9 mouse cellular contexts compared by ENCODE assay signal in genomic region chr9:58216402-58216801, GRCm38 (mm10). TPM values are rescaled to one million over a fixed set of nuclear protein-coding genes. Genes with fewer than 3 reads are reported as not detected.
DNase-seq lines count a peak whose midpoint lies in the region; ATAC-seq and TF ChIP-seq lines count a peak whose summit lies in the region.
"Had no signal": no experiment of that assay in that cellular context is flagged by ENCODE, and none has a peak within 500 bp of the region (broad histone marks: within the 10 kb centered on the region; RNA-seq: fewer than 3 reads in every experiment).

No protein-coding gene starts in this region.

- no peak for TF ChIP-seq POLR2A in ES-Bruce4 (IDR thresholded peaks at IDR 0.05; ENCODE audit: insufficient read depth, low read length)
- TF ChIP-seq POLR2A in bone marrow, adult 2 months (IDR thresholded peaks at IDR 0.05; ENCODE audit: borderline replicate concordance, control insufficient read depth, low read depth, low read length): no peak

- TF ChIP-seq EP300 in ES-Bruce4 (IDR thresholded peaks at IDR 0.05; ENCODE audit: insufficient read depth, low read depth, low read length): no peak
- TF ChIP-seq EP300 in lung, postnatal 0 days (IDR thresholded peaks at IDR 0.05): no peak

- H3K4me2 ChIP-seq in intestine, postnatal 0 days (replicated peaks; ENCODE audit: low read depth): no peak overlapping the region
- no peak overlapping the region for H3K4me2 ChIP-seq in intestine, embryonic 16.5 days (ENCODE audit: low read depth, low read length)
- no peak overlapping the region for H3K4me2 ChIP-seq in hindbrain, embryonic 11.5 days (replicated peaks; ENCODE audit: low read depth, low read length)
- H3K4me2 ChIP-seq in lung, postnatal 0 days (replicated peaks; ENCODE audit: low read depth, low read length): no peak overlapping the region
- H3K4me2 ChIP-seq in stomach, embryonic 14.5 days (replicated peaks; ENCODE audit: low read depth, low read length): no peak overlapping the region
- H3K4me2 ChIP-seq in intestine, embryonic 15.5 days (replicated peaks): no peak overlapping the region
- H3K4me2 ChIP-seq: embryonic facial prominence, embryonic 12.5 days had no signal

- no peak overlapping the region for H3K4me3 ChIP-seq in intestine, postnatal 0 days (ENCODE audit: low read depth, low read length)
- no peak overlapping the region for H3K4me3 ChIP-seq in intestine, embryonic 16.5 days (ENCODE audit: low read length)
- H3K4me3 ChIP-seq in ES-Bruce4 (ENCODE audit: low read depth, low read length): no peak overlapping the region
- H3K4me3 ChIP-seq in bone marrow, adult 2 months (replicated peaks; ENCODE audit: control insufficient read depth, low read depth, low read length): no peak overlapping the region
- H3K4me3 ChIP-seq in hindbrain, embryonic 11.5 days (ENCODE audit: low read depth, low read length): no peak overlapping the region
- H3K4me3 ChIP-seq in lung, postnatal 0 days (ENCODE audit: low read depth, low read length): no peak overlapping the region
- H3K4me3 ChIP-seq in stomach, embryonic 14.5 days (ENCODE audit: low read depth, low read length): no peak overlapping the region
- no peak overlapping the region for H3K4me3 ChIP-seq in intestine, embryonic 15.5 days (replicated peaks)
- H3K4me3 ChIP-seq: embryonic facial prominence, embryonic 12.5 days had no signal

- DNase-seq in hindbrain, embryonic 11.5 days (ENCODE audit: low spot score): peak; percentile 69
- DNase-seq in lung, postnatal 0 days (ENCODE audit: low spot score): no peak

- no peak for ATAC-seq in intestine, postnatal 0 days
- no peak for ATAC-seq in intestine, embryonic 16.5 days
- ATAC-seq in hindbrain, embryonic 11.5 days (ENCODE audit: low FRiP score): no peak
- no peak for ATAC-seq in lung, postnatal 0 days
- ATAC-seq in stomach, embryonic 14.5 days (ENCODE audit: insufficient number of reproducible peaks, insufficient read depth, low FRiP score, low read depth): 0 out of 2 replicates have a peak, but pooled peaks have one; percentile 39
- ATAC-seq in intestine, embryonic 15.5 days: no peak

- no peaks in the 10 kb centered on the region for H3K9me3 ChIP-seq in intestine, postnatal 0 days (ENCODE audit: control insufficient read depth)
- no peaks in the 10 kb centered on the region for H3K9me3 ChIP-seq in intestine, embryonic 16.5 days (ENCODE audit: control insufficient read depth, low read length)
- no peaks in the 10 kb centered on the region for H3K9me3 ChIP-seq in ES-Bruce4 (replicated peaks; ENCODE audit: control insufficient read depth, insufficient read depth, low read length, poor library complexity, severe bottlenecking)
- H3K9me3 ChIP-seq in hindbrain, embryonic 11.5 days (ENCODE audit: control insufficient read depth, low read length): no peaks in the 10 kb centered on the region
- no peaks in the 10 kb centered on the region for H3K9me3 ChIP-seq in lung, postnatal 0 days (ENCODE audit: low read length)
- H3K9me3 ChIP-seq in stomach, embryonic 14.5 days (ENCODE audit: control insufficient read depth, low read depth, low read length): no peaks in the 10 kb centered on the region
- H3K9me3 ChIP-seq in intestine, embryonic 15.5 days: no peaks in the 10 kb centered on the region
- H3K9me3 ChIP-seq: embryonic facial prominence, embryonic 12.5 days had no signal

- no peaks in the 10 kb centered on the region for H3K27me3 ChIP-seq in intestine, postnatal 0 days (replicated peaks; ENCODE audit: control insufficient read depth, insufficient read depth, low read length)
- H3K27me3 ChIP-seq in intestine, embryonic 16.5 days (replicated peaks; ENCODE audit: control insufficient read depth, insufficient read depth, low read length): no peaks in the 10 kb centered on the region
- H3K27me3 ChIP-seq in ES-Bruce4 (ENCODE audit: control insufficient read depth, insufficient read depth, low read length, poor library complexity, severe bottlenecking): no peaks in the 10 kb centered on the region
- H3K27me3 ChIP-seq in hindbrain, embryonic 11.5 days (ENCODE audit: control insufficient read depth, insufficient read depth, low read length): no peaks in the 10 kb centered on the region
- no peaks in the 10 kb centered on the region for H3K27me3 ChIP-seq in lung, postnatal 0 days (replicated peaks; ENCODE audit: insufficient read depth, low read length)
- H3K27me3 ChIP-seq in stomach, embryonic 14.5 days (ENCODE audit: control insufficient read depth, insufficient read depth, low read length): no peaks in the 10 kb centered on the region
- no peaks in the 10 kb centered on the region for H3K27me3 ChIP-seq in intestine, embryonic 15.5 days (replicated peaks)
- H3K27me3 ChIP-seq: embryonic facial prominence, embryonic 12.5 days had no signal

- H3K27ac ChIP-seq in intestine, postnatal 0 days (ENCODE audit: low read depth, low read length): no peak overlapping the region
- H3K27ac ChIP-seq in intestine, embryonic 16.5 days (ENCODE audit: low read length): no peak overlapping the region
- peak overlapping the region; percentile 18; the same call in 1 of the 2 replicates for H3K27ac ChIP-seq in ES-Bruce4 (ENCODE audit: insufficient read depth, low read length)
- H3K27ac ChIP-seq in bone marrow, adult 2 months (ENCODE audit: control insufficient read depth, insufficient read depth, low read depth, low read length, poor library complexity): no peak overlapping the region
- H3K27ac ChIP-seq in hindbrain, embryonic 11.5 days (ENCODE audit: low read depth, low read length): no peak overlapping the region
- H3K27ac ChIP-seq in lung, postnatal 0 days (ENCODE audit: low read length): no peak overlapping the region
- H3K27ac ChIP-seq in stomach, embryonic 14.5 days (ENCODE audit: low read length): no peak overlapping the region
- no peak overlapping the region for H3K27ac ChIP-seq in intestine, embryonic 15.5 days
- H3K27ac ChIP-seq: embryonic facial prominence, embryonic 12.5 days had no signal

- 59% methylated on average over 6 of the region's 6 CpGs for WGBS in intestine, postnatal 0 days
- WGBS in intestine, embryonic 16.5 days: 57% methylated on average over 6 of the region's 6 CpGs
- WGBS in bone marrow, adult 2 months: 67% methylated on average over 6 of the region's 6 CpGs
- 47% methylated on average over 6 of the region's 6 CpGs for WGBS in hindbrain, embryonic 11.5 days
- WGBS in lung, postnatal 0 days: 57% methylated on average over 6 of the region's 6 CpGs
- WGBS in stomach, embryonic 14.5 days: 54% methylated on average over 6 of the region's 6 CpGs
- 60% methylated on average over 6 of the region's 6 CpGs for WGBS in intestine, embryonic 15.5 days

- H3K36me3 ChIP-seq in intestine, postnatal 0 days (ENCODE audit: control insufficient read depth, insufficient read depth): peaks cover 16% of the 10 kb centered on the region; the same call in 1 of the 2 replicates
- H3K36me3 ChIP-seq in intestine, embryonic 16.5 days (ENCODE audit: control insufficient read depth, insufficient read depth, low read length): no peaks in the 10 kb centered on the region
- peaks cover 24% of the 10 kb centered on the region for H3K36me3 ChIP-seq in ES-Bruce4 (ENCODE audit: control insufficient read depth, insufficient read depth, low read length, poor library complexity, severe bottlenecking)
- H3K36me3 ChIP-seq in hindbrain, embryonic 11.5 days (ENCODE audit: control insufficient read depth, insufficient read depth, low read length): no peaks in the 10 kb centered on the region
- peaks cover 2% of the 10 kb centered on the region; the same call in 1 of the 2 replicates for H3K36me3 ChIP-seq in lung, postnatal 0 days (ENCODE audit: insufficient read depth, low read length)
- H3K36me3 ChIP-seq in stomach, embryonic 14.5 days (ENCODE audit: control insufficient read depth, insufficient read depth, low read length): peaks cover 8% of the 10 kb centered on the region; the same call in 1 of the 2 replicates
- H3K36me3 ChIP-seq in intestine, embryonic 15.5 days: 0 out of 2 replicates have a peak, but pooled peaks cover 5% of the 10 kb centered on the region

- H3K9ac ChIP-seq in intestine, postnatal 0 days (ENCODE audit: low read depth, low read length): no peak overlapping the region
- no peak overlapping the region for H3K9ac ChIP-seq in intestine, embryonic 16.5 days (ENCODE audit: low read depth, low read length)
- no peak overlapping the region for H3K9ac ChIP-seq in ES-Bruce4 (ENCODE audit: low read depth, poor library complexity, severe bottlenecking)
- no peak overlapping the region for H3K9ac ChIP-seq in hindbrain, embryonic 11.5 days (ENCODE audit: low read depth, low read length)
- H3K9ac ChIP-seq in lung, postnatal 0 days (replicated peaks; ENCODE audit: low read depth): no peak overlapping the region
- no peak overlapping the region for H3K9ac ChIP-seq in stomach, embryonic 14.5 days (replicated peaks; ENCODE audit: low read depth, low read length)
- no peak overlapping the region for H3K9ac ChIP-seq in intestine, embryonic 15.5 days
- H3K9ac ChIP-seq: embryonic facial prominence, embryonic 12.5 days had no signal

- TF ChIP-seq CTCF in intestine, postnatal 0 days (IDR thresholded peaks at IDR 0.05; ENCODE audit: low read depth): peak; percentile 78
- peak; percentile 90 for TF ChIP-seq CTCF in ES-Bruce4 (IDR thresholded peaks at IDR 0.05; ENCODE audit: low read depth, low read length)
- TF ChIP-seq CTCF in bone marrow, adult 2 months (IDR thresholded peaks at IDR 0.05; ENCODE audit: control insufficient read depth, insufficient read depth, low read length): peak; percentile 69
- peak; percentile 69 for TF ChIP-seq CTCF in lung, postnatal 0 days (IDR thresholded peaks at IDR 0.05)

- no peaks in the 10 kb centered on the region for H3K4me1 ChIP-seq in intestine, postnatal 0 days (replicated peaks; ENCODE audit: control insufficient read depth, insufficient read depth, low read length)
- peaks cover 10% of the 10 kb centered on the region for H3K4me1 ChIP-seq in intestine, embryonic 16.5 days (ENCODE audit: control insufficient read depth, insufficient read depth, low read length)
- peaks cover 18% of the 10 kb centered on the region for H3K4me1 ChIP-seq in ES-Bruce4 (ENCODE audit: control insufficient read depth, insufficient read depth, low read length)
- H3K4me1 ChIP-seq in bone marrow, adult 2 months (ENCODE audit: control insufficient read depth, insufficient read depth, low read length): peaks cover 2% of the 10 kb centered on the region; the same call in 1 of the 2 replicates
- 0 out of 2 replicates have a peak, but pooled peaks cover 2% of the 10 kb centered on the region for H3K4me1 ChIP-seq in hindbrain, embryonic 11.5 days (replicated peaks; ENCODE audit: control insufficient read depth, insufficient read depth, low read length)
- H3K4me1 ChIP-seq in lung, postnatal 0 days (ENCODE audit: insufficient read depth, low read depth, low read length): peaks cover 10% of the 10 kb centered on the region; the same call in 1 of the 2 replicates
- H3K4me1 ChIP-seq in stomach, embryonic 14.5 days (ENCODE audit: control insufficient read depth, insufficient read depth, low read length): no peaks in the 10 kb centered on the region; the same call in 1 of the 2 replicates
- H3K4me1 ChIP-seq in intestine, embryonic 15.5 days (replicated peaks): peaks cover 15% of the 10 kb centered on the region

RNA-seq across cellular contexts. Expression of gene Islr2, which starts 12.3 kb away (rescaled TPM):
- 0.27 and 0.35 TPM in 2 replicates for polyA plus RNA-seq in intestine, postnatal 0 days (2015; fragmentation: Nextera tagmentation; extraction: Ambion mirVana)
- polyA plus RNA-seq in intestine, embryonic 16.5 days (2015; fragmentation: Nextera tagmentation; extraction: Ambion mirVana): 0.83 and 1.0 TPM in 2 replicates
- polyA plus RNA-seq in ES-Bruce4 (2011; ENCODE audit: insufficient read depth, insufficient read length, low read depth, missing spikeins): 0.67 and 0.85 TPM in 2 replicates
- polyA plus RNA-seq in bone marrow, adult 2 months (2011; ENCODE audit: insufficient read depth, insufficient read length, low replicate concordance, missing spikeins): 0.49 TPM in 1 of 2 replicates, not detected in the other
- polyA plus RNA-seq in hindbrain, embryonic 11.5 days (2014; fragmentation: Nextera tagmentation; extraction: Ambion mirVana): 5.5 and 6.7 TPM in 2 replicates
- polyA plus RNA-seq in lung, postnatal 0 days (2015; fragmentation: Nextera tagmentation; extraction: Ambion mirVana): not detected in 2 replicates
- 1.7 and 2.6 TPM in 2 replicates for polyA plus RNA-seq in stomach, embryonic 14.5 days (2014; fragmentation: Nextera tagmentation; extraction: Ambion mirVana)
- polyA plus RNA-seq in intestine, embryonic 15.5 days (2015; fragmentation: Nextera tagmentation; extraction: Ambion mirVana): 1.3 and 1.4 TPM in 2 replicates

RNA-seq across cellular contexts. Expression of gene Islr, which starts 12.3 kb away (rescaled TPM):
- polyA plus RNA-seq in intestine, postnatal 0 days (2015; fragmentation: Nextera tagmentation; extraction: Ambion mirVana): 26.9 and 29.6 TPM in 2 replicates
- polyA plus RNA-seq in intestine, embryonic 16.5 days (2015; fragmentation: Nextera tagmentation; extraction: Ambion mirVana): 70.7 and 77.5 TPM in 2 replicates
- not detected in 2 replicates for polyA plus RNA-seq in ES-Bruce4 (2011; ENCODE audit: insufficient read depth, insufficient read length, low read depth, missing spikeins)
- polyA plus RNA-seq in bone marrow, adult 2 months (2011; ENCODE audit: insufficient read depth, insufficient read length, low replicate concordance, missing spikeins): 4.2 and 6.3 TPM in 2 replicates
- 15.5 and 16.7 TPM in 2 replicates for polyA plus RNA-seq in hindbrain, embryonic 11.5 days (2014; fragmentation: Nextera tagmentation; extraction: Ambion mirVana)
- 21.6 and 28.5 TPM in 2 replicates for polyA plus RNA-seq in lung, postnatal 0 days (2015; fragmentation: Nextera tagmentation; extraction: Ambion mirVana)
- 83.3 and 87.9 TPM in 2 replicates for polyA plus RNA-seq in stomach, embryonic 14.5 days (2014; fragmentation: Nextera tagmentation; extraction: Ambion mirVana)
- polyA plus RNA-seq in intestine, embryonic 15.5 days (2015; fragmentation: Nextera tagmentation; extraction: Ambion mirVana): 83.4 and 84.8 TPM in 2 replicates

RNA-seq across cellular contexts. Expression of gene Pml, which starts 33.2 kb away (rescaled TPM):
- polyA plus RNA-seq in intestine, postnatal 0 days (2015; fragmentation: Nextera tagmentation; extraction: Ambion mirVana): 5.3 and 7.1 TPM in 2 replicates
- polyA plus RNA-seq in intestine, embryonic 16.5 days (2015; fragmentation: Nextera tagmentation; extraction: Ambion mirVana): 12.4 and 13.7 TPM in 2 replicates
- polyA plus RNA-seq in ES-Bruce4 (2011; ENCODE audit: insufficient read depth, insufficient read length, low read depth, missing spikeins): 198 and 200 TPM in 2 replicates
- 48.3 and 92.4 TPM in 2 replicates for polyA plus RNA-seq in bone marrow, adult 2 months (2011; ENCODE audit: insufficient read depth, insufficient read length, low replicate concordance, missing spikeins)
- polyA plus RNA-seq in hindbrain, embryonic 11.5 days (2014; fragmentation: Nextera tagmentation; extraction: Ambion mirVana): 6.4 and 8.3 TPM in 2 replicates
- 6.4 and 6.8 TPM in 2 replicates for polyA plus RNA-seq in lung, postnatal 0 days (2015; fragmentation: Nextera tagmentation; extraction: Ambion mirVana)
- polyA plus RNA-seq in stomach, embryonic 14.5 days (2014; fragmentation: Nextera tagmentation; extraction: Ambion mirVana): 15.0 and 17.2 TPM in 2 replicates
- polyA plus RNA-seq in intestine, embryonic 15.5 days (2015; fragmentation: Nextera tagmentation; extraction: Ambion mirVana): 13.2 and 15.6 TPM in 2 replicates

RNA-seq across cellular contexts. Expression of gene Stoml1, which starts 36.6 kb away (rescaled TPM):
- 15.0 and 15.9 TPM in 2 replicates for polyA plus RNA-seq in intestine, postnatal 0 days (2015; fragmentation: Nextera tagmentation; extraction: Ambion mirVana)
- polyA plus RNA-seq in intestine, embryonic 16.5 days (2015; fragmentation: Nextera tagmentation; extraction: Ambion mirVana): 21.1 and 22.4 TPM in 2 replicates
- polyA plus RNA-seq in ES-Bruce4 (2011; ENCODE audit: insufficient read depth, insufficient read length, low read depth, missing spikeins): 24.6 and 26.5 TPM in 2 replicates
- 14.4 and 24.5 TPM in 2 replicates for polyA plus RNA-seq in bone marrow, adult 2 months (2011; ENCODE audit: insufficient read depth, insufficient read length, low replicate concordance, missing spikeins)
- polyA plus RNA-seq in hindbrain, embryonic 11.5 days (2014; fragmentation: Nextera tagmentation; extraction: Ambion mirVana): 31.2 and 35.7 TPM in 2 replicates
- 30.8 and 34.3 TPM in 2 replicates for polyA plus RNA-seq in lung, postnatal 0 days (2015; fragmentation: Nextera tagmentation; extraction: Ambion mirVana)
- 27.0 and 30.3 TPM in 2 replicates for polyA plus RNA-seq in stomach, embryonic 14.5 days (2014; fragmentation: Nextera tagmentation; extraction: Ambion mirVana)
- 21.3 and 21.4 TPM in 2 replicates for polyA plus RNA-seq in intestine, embryonic 15.5 days (2015; fragmentation: Nextera tagmentation; extraction: Ambion mirVana)
